Mouse (Mus musculus) spleen, adult 2 months (tissue): Measurements from ENCODE around the gene Ctsh. TPM values are rescaled to one million over a fixed set of nuclear protein-coding genes. Genes with fewer than 3 reads are reported as not detected.
A peak's percentile ranks its signal among the peaks of the same experiment; 100 is the strongest.

Experiments
- DNase-seq, 2 experiments: peaks; one replicate each; pipeline versions ENCODE4 v3.0.0 to v3.0.0-alpha.2; 2012 to 2021; ENCODE audit warnings: low spot score in 2 of 2, low read depth in 1 of 2
- H3K27ac ChIP-seq: fragments of 200-500 bp; 2 replicates; pipeline ENCODE4 v1.5.1; 2012; ENCODE audit warnings: low read length, inconsistent platforms; ENCODE audit not compliant: insufficient read depth
- H3K27me3 ChIP-seq: fragments of 200-500 bp; 2 replicates; pipeline ENCODE4 v1.6.1; 2012; ENCODE audit warnings: mild to moderate bottlenecking, moderate library complexity, low read length, inconsistent platforms; ENCODE audit not compliant: control insufficient read depth, insufficient read depth
- H3K36me3 ChIP-seq: fragments of 200-500 bp; 2 replicates; pipeline ENCODE4 v1.6.1; 2012; ENCODE audit warnings: mild to moderate bottlenecking, low read length, inconsistent platforms; ENCODE audit not compliant: control insufficient read depth, insufficient read depth
- H3K4me1 ChIP-seq: fragments of 200-500 bp; 2 replicates; pipeline ENCODE4 v1.6.1; 2011; ENCODE audit warnings: inconsistent platforms; ENCODE audit not compliant: control insufficient read depth, insufficient read depth, insufficient read length
- H3K4me3 ChIP-seq: fragments of 200-500 bp; 2 replicates; pipeline ENCODE4 v1.5.1; 2011; ENCODE audit warnings: mild to moderate bottlenecking, inconsistent platforms; ENCODE audit not compliant: insufficient read depth, insufficient read length; ENCODE audit errors: extremely low read depth
- CTCF ChIP-seq: fragments of 200-500 bp; IDR thresholded peaks from 2 replicates; pipeline ENCODE4 v1.5.1; 2011; ENCODE audit warnings: mild to moderate bottlenecking, inconsistent platforms; ENCODE audit not compliant: insufficient read depth, insufficient read length, insufficient replicate concordance; ENCODE audit errors: extremely low read depth
- POLR2A ChIP-seq: fragments of 200-500 bp; IDR thresholded peaks from 2 replicates; pipeline ENCODE4 v1.6.1; 2011; ENCODE audit warnings: low read depth, low read length, inconsistent platforms
- WGBS: fragments of 180-500 bp; shearing (Covaris S2); methylation state at CpG from one replicate; pipeline ENCODE4 v1.1.7; 2018; 5-methylcytosine and 5-hydroxymethylcytosine counted together
- polyA plus RNA-seq: library from polyadenylated mRNA; depleted of rRNA; stranded (reverse); fragments of >200 nt; gene quantifications from 2 replicates; pipeline ENCODE4 v1.2.3, GENCODE M21; 2012

The Ctsh gene
- polyA plus RNA-seq, 1 experiment: 65.0 TPM

- TF ChIP-seq CTCF (no peak), POLR2A (no peak)
- peaks cover 13% of the 10 kb centered on the region for H3K36me3 ChIP-seq
These were observed 51.5 kb downstream of the Ctsh start for GRCm38 (mm10) chr9:90105462-90105861.

GRCm38 (mm10) chr9:90106915-90107314 is 53.0 kb downstream of the Ctsh start:
- peaks cover 8% of the 10 kb centered on the region; the same call in 1 of the 2 replicates for H3K4me1 ChIP-seq
- no peak overlapping the region for H3K4me3 ChIP-seq
- no peak for DNase-seq
- H3K36me3 ChIP-seq: peaks cover 8% of the 10 kb centered on the region
- H3K27ac ChIP-seq: no peak overlapping the region
- 86% methylated on average over 1 of the region's 1 CpGs for WGBS
- no peaks in the 10 kb centered on the region for H3K27me3 ChIP-seq
- TF ChIP-seq POLR2A: no peak
- no peak for TF ChIP-seq CTCF

More at GRCm38 (mm10) chr9:90105462-90105861, 51.5 kb downstream of the Ctsh start:
- Histone ChIP-seq H3K4me3 (no peak overlapping the region), H3K27me3 (no peaks in the 10 kb centered on the region), H3K27ac (no peak overlapping the region), H3K4me1 (peaks cover 2% of the 10 kb centered on the region; the same call in 1 of the 2 replicates)
- DNase-seq: no peak
- WGBS: 26% methylated on average over 1 of the region's 1 CpGs

- no peak for TF ChIP-seq CTCF
- TF ChIP-seq POLR2A: no peak
- DNase-seq: no peak
- Histone ChIP-seq H3K27me3 (no peaks in the 10 kb centered on the region), H3K4me1 (peaks cover 13% of the 10 kb centered on the region; the same call in 1 of the 2 replicates), H3K36me3 (peaks cover 7% of the 10 kb centered on the region), H3K27ac (no peak overlapping the region), H3K4me3 (no peak overlapping the region)
These were observed 54.3 kb downstream of the Ctsh start for GRCm38 (mm10) chr9:90108272-90108671.

- H3K36me3 ChIP-seq: peaks cover 4% of the 10 kb centered on the region
- TF ChIP-seq POLR2A (no peak), CTCF (no peak)
- peaks cover 13% of the 10 kb centered on the region; the same call in 1 of the 2 replicates for H3K4me1 ChIP-seq
- no peak overlapping the region for H3K4me3 ChIP-seq
- 20% methylated on average over 6 of the region's 6 CpGs for WGBS
- no peaks in the 10 kb centered on the region for H3K27me3 ChIP-seq
- no peak for DNase-seq
- H3K27ac ChIP-seq: no peak overlapping the region
These were observed 55.4 kb downstream of the Ctsh start for GRCm38 (mm10) chr9:90109386-90109785.

- TF ChIP-seq POLR2A: no peak
- WGBS: 2% methylated on average over 13 of the region's 13 CpGs
- H3K4me3 ChIP-seq: peak overlapping the region; percentile 98
These were observed 59.2 kb downstream of the Ctsh start for GRCm38 (mm10) chr9:90113151-90113550.

GRCm38 (mm10) chr9:90113651-90114566 is 60.0 kb downstream of the Ctsh start:
- under 1% methylated on average over 82 of the region's 82 CpGs for WGBS
- Histone ChIP-seq H3K4me3 (peak overlapping the region; percentile 98), H3K27ac (peak overlapping the region; percentile 100), H3K36me3 (no peaks in the 10 kb centered on the region), H3K4me1 (peaks cover 13% of the 10 kb centered on the region; the same call in 1 of the 2 replicates), H3K27me3 (no peaks in the 10 kb centered on the region)
- TF ChIP-seq POLR2A (peak; percentile 15; the same call in 1 of the 2 replicates), CTCF (peak; percentile 51; the same call in 1 of the 2 replicates)
- DNase-seq: peak; percentile 85 to 90

More at GRCm38 (mm10) chr9:90113151-90113550, 59.2 kb downstream of the Ctsh start:
- H3K27ac ChIP-seq: peak overlapping the region; percentile 100
- H3K27me3 ChIP-seq: no peaks in the 10 kb centered on the region
- DNase-seq: no peak
- peaks cover 13% of the 10 kb centered on the region; the same call in 1 of the 2 replicates for H3K4me1 ChIP-seq
- H3K36me3 ChIP-seq: peaks cover 2% of the 10 kb centered on the region
